Mouse (Mus musculus) G1E-ER4 (cell line): Measurements from ENCODE around the gene Gadd45g. TPM values are rescaled to one million over a fixed set of nuclear protein-coding genes. Genes with fewer than 3 reads are reported as not detected.
A peak's percentile ranks its signal among the peaks of the same experiment; 100 is the strongest.

Source experiments
- GATA1 ChIP-seq: IDR thresholded peaks from one replicate; pipeline ENCODE4 v1.8.0; 2012; ENCODE audit warnings: low read length, inconsistent platforms
- polyA plus RNA-seq: library from polyadenylated mRNA; stranded (reverse); fragments of >175 nt; gene quantifications from 2 replicates; pipeline ENCODE4 v1.2.3, GENCODE M21; 2012

The Gadd45g gene
- polyA plus RNA-seq, 1 experiment, result 29.4 TPM

- TF ChIP-seq GATA1, result no peak
Observed at GRCm38 (mm10) chr13:51846868-51847793, 653 bp downstream of the Gadd45g start.

DNA sequence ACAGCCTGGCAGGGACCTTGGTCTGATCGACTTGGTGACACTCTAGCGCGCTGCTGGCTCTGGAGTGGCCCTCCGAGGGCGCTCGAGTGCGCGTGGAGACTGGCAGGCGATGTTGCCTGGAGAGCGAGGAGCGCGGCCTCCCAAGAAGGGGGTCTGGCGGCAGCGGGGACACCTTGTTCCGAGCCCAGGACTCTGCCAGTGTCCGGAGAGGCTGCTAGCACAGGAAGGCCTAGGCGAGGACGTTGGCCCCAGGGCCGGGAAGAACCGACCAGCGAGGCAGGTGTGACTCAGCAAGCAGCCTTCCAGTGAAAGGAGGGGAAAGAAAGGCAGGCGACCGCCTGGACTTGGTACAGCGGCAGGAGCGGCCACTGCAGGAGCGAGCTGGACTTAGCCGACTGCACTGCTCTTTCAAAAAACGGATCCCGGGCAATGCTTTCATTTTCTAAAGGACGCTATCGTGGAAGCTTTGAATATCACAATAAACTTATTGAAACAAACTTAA lies 1.6 kb downstream of the Gadd45g start:
- no peak for TF ChIP-seq GATA1

DNA sequence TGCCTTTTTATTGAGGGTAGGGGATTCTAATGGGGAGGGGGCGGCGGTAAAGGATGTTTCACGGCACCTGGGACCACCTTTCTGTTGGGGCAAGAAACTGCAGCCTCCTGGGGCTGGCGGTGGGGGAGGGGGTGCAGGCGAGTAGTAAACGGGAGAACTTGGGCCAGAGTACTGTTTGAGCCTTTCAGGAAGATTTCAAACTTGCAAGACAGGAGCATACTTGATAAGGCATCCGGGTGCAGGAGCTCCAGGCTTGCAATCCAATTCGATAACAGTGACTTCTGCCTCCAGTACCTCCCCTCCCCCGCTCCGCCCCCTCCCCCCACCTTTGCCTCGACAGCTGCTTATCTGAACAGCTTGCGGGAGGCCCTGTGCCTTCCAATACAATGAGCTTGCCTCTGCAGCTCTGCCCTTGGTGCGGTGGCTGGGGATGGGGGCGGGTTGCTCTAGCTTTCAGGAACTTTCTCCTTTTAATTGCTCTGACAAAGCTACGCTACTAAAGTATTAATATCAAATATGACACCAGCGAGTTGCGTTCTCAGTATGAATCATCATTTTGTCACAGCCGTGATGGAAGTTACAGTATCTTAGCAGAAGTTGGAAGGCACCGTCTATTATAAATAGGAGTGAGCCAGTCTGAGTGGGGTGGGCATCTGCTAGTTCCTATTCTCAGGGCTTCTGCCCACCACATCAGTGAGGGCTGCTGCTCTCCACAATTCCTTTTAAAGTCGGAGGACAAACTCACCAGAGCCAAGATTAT lies 2.2 kb downstream of the Gadd45g start:
- TF ChIP-seq GATA1, result peak; percentile 49

DNA sequence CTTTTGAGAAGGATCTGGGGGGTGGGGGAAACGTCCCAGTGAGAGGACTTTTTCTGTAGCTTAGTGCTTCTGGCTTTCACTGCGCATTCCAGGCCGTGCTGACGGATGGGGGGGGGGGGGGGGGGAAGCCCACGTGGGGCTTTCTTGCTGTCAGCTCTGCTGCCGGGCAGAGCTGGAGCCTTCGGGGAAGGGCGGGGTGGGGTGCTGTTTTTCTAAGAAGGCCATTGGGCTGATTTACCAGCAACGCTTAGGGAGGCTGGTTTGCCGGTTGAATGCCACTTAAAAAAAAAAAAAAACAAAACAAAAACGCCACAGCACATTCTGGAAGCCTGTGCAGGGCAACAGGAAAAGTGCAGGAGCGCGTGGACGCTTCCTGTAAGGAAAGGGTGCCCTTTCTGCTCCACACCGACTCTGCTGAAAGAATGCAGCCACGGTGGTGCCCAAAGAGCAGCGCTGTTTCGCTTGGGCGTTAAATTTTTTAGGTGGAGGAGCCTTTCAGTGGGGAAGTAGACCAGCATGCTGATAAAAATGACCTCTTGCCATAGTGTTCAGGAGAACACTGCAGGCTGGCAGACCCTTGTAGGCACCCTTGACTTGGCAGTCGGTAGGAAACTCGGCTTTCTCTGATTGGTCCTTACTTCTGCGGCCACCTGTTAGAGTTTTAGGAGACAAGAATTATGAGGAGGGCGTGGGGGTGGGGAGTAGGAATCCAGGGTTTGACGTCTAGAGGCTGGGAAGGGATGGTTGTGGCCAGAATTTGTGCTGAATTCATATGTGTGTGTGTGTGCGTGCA lies 3.0 kb downstream of the Gadd45g start:
- TF ChIP-seq GATA1, result no peak

DNA sequence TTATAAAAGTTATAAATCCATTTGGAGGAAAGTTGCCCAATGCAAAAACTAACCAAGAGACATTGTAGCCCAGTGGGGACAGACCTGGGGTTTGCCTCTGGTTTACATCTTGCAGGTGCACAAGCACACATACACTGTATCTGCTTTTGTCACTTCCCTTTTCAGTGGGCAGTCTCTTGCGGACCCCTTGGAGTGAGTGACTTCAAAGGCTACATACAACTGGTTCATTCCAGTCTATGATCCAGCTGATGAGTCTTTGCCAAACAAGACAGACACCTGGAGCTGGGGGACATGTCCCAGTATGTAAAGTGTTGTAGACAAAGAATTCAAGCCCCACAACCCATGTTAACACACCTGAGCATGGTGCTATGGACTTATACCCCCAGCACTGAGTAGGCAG lies 4.1 kb downstream of the Gadd45g start:
- TF ChIP-seq GATA1, result no peak

- TF ChIP-seq GATA1, result no peak
Observed at GRCm38 (mm10) chr13:51852560-51853190, 6.2 kb downstream of the Gadd45g start.

DNA sequence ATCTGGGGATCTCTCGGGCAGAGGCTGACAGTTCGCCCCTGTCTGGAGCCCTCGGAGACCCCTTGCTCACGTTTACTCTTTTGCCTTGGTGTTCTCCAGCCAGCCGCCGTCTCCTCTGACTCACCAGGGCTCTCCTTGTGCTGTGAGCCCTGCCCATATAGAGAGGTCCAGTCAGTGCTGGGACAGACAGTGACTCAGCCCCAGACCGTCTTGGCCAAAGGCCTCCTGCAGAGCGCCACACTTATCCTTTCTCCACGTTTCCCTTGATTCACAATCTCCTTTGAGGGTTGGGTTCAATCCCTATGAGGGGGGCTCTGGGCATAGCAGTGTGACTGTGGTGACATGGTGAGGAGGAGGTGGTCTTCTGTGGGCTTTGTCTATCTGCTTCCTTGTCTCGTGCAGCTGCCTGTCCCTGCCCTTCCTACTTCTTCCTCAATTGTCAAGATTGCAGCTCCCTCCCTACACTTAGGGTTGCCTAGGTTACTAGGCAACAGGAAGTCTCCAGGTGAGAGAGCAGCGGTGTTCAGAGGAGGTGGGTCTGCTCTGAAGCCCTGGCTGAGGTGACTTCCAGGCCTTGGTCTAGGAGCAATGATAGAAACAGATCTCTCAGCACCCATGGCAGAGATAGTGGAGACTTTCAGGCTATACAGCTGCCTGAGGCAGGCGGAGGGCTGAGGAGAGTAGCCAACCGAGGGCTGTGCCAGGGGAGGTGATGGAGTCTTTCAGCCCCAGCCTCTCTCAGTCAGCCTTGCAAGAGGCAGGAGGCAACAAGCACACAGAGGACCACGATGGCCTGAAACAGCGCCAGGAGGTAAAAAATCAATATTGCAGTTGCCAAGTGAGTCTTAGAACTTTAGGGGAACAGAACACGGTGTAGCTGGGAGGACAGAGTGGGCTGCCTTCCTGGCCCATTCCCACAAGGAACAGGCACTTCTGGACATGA lies 7.1 kb downstream of the Gadd45g start:
- no peak for TF ChIP-seq GATA1

GRCm38 (mm10) chr13:51855584-51855983 lies 9.1 kb downstream of the Gadd45g start:
- TF ChIP-seq GATA1, result no peak

DNA sequence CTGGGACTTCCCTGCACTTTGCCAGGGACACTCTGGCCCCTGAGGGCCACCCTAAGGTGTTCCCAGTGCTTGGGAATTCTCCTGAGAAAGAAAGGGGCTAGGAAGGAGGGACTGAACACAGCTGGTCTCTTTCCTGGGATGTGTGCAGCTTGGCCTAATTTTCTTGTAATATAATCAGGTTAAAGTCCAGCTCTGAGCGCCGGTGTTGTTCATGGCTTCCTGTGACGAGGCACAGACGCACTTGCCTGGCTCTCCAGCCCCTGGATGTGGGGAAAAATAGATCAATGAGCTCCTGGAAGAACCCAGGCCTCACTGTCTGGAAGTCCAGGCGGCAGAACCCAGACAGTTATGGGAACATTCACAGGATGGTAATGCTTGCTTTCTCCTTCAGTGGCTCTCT lies 10.7 kb downstream of the Gadd45g start:
- TF ChIP-seq GATA1, result no peak

GRCm38 (mm10) chr13:51858475-51858874 lies 12.0 kb downstream of the Gadd45g start:
- no peak for TF ChIP-seq GATA1

- TF ChIP-seq GATA1, result no peak
Observed at GRCm38 (mm10) chr13:51859174-51859573, 12.7 kb downstream of the Gadd45g start.

- no peak for TF ChIP-seq GATA1
Observed at GRCm38 (mm10) chr13:51859798-51860197, 13.3 kb downstream of the Gadd45g start.

DNA sequence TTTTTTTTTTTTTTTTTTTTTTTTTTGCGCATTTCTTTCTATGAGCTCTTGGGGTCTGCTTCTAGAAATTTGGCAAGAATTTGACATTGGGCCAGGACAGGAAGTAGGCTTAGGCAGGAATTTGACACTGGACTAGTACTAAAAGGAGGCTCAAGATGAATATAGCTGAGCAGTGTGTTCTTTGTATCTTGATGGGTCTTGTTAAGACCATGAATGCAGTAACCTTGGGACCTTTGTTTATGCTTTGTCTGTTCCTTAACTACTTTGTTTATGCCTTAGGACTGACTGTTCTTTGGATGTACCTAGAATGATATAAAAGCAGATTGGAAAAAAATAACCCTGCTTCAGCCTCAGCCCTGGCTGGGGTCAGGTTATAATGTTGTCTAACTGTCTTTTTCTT lies 16.3 kb downstream of the Gadd45g start:
- TF ChIP-seq GATA1, result no peak

DNA sequence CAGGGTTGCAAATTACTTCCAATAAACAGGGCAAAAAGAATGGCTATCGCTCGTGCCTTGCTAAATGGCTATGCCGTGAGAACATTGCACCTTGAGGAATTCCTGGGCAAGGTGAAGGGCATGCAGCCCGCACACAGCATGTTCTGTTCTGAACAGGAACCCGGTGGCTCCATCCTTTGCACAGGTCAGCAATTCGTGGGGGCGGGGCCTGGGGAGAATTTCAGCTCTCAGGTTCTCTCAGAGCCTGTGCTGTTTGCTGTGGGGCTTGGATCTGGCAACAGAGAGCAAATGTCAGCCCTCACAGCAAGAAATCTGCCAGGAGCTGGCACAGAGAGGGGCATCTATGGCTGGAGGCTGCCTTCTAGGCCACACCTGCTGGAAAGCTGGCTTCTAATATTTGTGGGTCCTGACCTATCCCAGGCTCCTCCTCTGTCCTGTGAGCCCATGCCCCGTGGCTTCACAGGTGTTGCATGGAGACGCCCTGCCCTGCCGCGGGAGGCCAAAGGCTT lies 19.7 kb downstream of the Gadd45g start:
- TF ChIP-seq GATA1, result no peak
